Mouse (Mus musculus) cortical plate, adult 2 months (tissue): ENCODE data around the gene Trex1. TPM values are rescaled to one million over a fixed set of nuclear protein-coding genes. Genes with fewer than 3 reads are reported as not detected.

Experiments
- H3K27ac ChIP-seq: fragments of 200-500 bp; 2 replicates; pipeline ENCODE4 v1.5.1; 2012; ENCODE audit warnings: low read length, control low read depth, inconsistent platforms; ENCODE audit not compliant: insufficient read depth
- H3K4me1 ChIP-seq: fragments of 200-500 bp; 2 replicates; pipeline ENCODE4 v1.6.1; 2011; ENCODE audit warnings: low read length; ENCODE audit not compliant: control insufficient read depth, insufficient read depth
- H3K4me3 ChIP-seq: fragments of 200-500 bp; 2 replicates; pipeline ENCODE4 v1.5.1; 2011; ENCODE audit warnings: mild to moderate bottlenecking, low read length, control low read depth; ENCODE audit not compliant: insufficient read depth
- CTCF ChIP-seq: fragments of 200-500 bp; IDR thresholded peaks from 2 replicates; pipeline ENCODE4 v1.5.1; 2011; ENCODE audit warnings: mild to moderate bottlenecking, control low read depth, low read length; ENCODE audit not compliant: insufficient read depth; ENCODE audit errors: extremely low read depth
- POLR2A ChIP-seq: fragments of 200-500 bp; IDR thresholded peaks from 2 replicates; pipeline ENCODE4 v1.6.1; 2011; ENCODE audit warnings: mild to moderate bottlenecking, low read length, control low read depth; ENCODE audit not compliant: insufficient read depth; ENCODE audit errors: extremely low read depth
- polyA plus RNA-seq: library from polyadenylated mRNA; depleted of rRNA; stranded (reverse); fragments of >200 nt; gene quantifications from 2 replicates; pipeline ENCODE4 v1.2.3, GENCODE M21; 2012

Gene Trex1
- polyA plus RNA-seq, 1 experiment: 34.2 TPM

GRCm38 (mm10) chr9:109098366-109098765 is 38.8 kb upstream of the Trex1 start:
- peaks cover 2% of the 10 kb centered on the region for H3K4me1 ChIP-seq

GRCm38 (mm10) chr9:109097831-109098230 is 38.3 kb upstream of the Trex1 start:
- no peak for TF ChIP-seq POLR2A
- no peak for TF ChIP-seq CTCF
- Histone ChIP-seq H3K4me3 (0 out of 2 replicates have a peak overlapping the region, but pooled peaks have one; percentile 2), H3K27ac (peak overlapping the region; percentile 69), H3K4me1 (peaks cover 2% of the 10 kb centered on the region)

More at GRCm38 (mm10) chr9:109098366-109098765, 38.8 kb upstream of the Trex1 start:
- Histone ChIP-seq H3K27ac (peak overlapping the region; percentile 69), H3K4me3 (0 out of 2 replicates have a peak overlapping the region, but pooled peaks have one; percentile 2)
- no peak for TF ChIP-seq CTCF
- no peak for TF ChIP-seq POLR2A

- Histone ChIP-seq H3K4me3 (peak overlapping the region; percentile 43; the same call in 1 of the 2 replicates), H3K27ac (peak overlapping the region; percentile 95), H3K4me1 (peaks cover 2% of the 10 kb centered on the region)
- TF ChIP-seq CTCF: no peak
- no peak for TF ChIP-seq POLR2A
Observed at GRCm38 (mm10) chr9:109097291-109097690, 37.8 kb upstream of the Trex1 start.

GRCm38 (mm10) chr9:109096856-109097255 is 37.3 kb upstream of the Trex1 start:
- TF ChIP-seq CTCF (no peak), POLR2A (no peak)
- Histone ChIP-seq H3K4me3 (peak overlapping the region; percentile 43), H3K27ac (peak overlapping the region; percentile 95), H3K4me1 (peaks cover 2% of the 10 kb centered on the region)

GRCm38 (mm10) chr9:109096251-109096661 is 36.7 kb upstream of the Trex1 start:
- TF ChIP-seq CTCF: no peak
- TF ChIP-seq POLR2A: 0 out of 2 replicates have a peak, but pooled peaks have one; percentile 15
- Histone ChIP-seq H3K4me1 (peaks cover 2% of the 10 kb centered on the region), H3K4me3 (peak overlapping the region; percentile 43), H3K27ac (peak overlapping the region; percentile 95)

- peaks cover 2% of the 10 kb centered on the region for H3K4me1 ChIP-seq
- peak within 1 kb of the TSS; percentile 43 for H3K4me3 ChIP-seq
- TF ChIP-seq POLR2A (no peak), CTCF (no peak)
- H3K27ac ChIP-seq: peak within 1 kb of the TSS; percentile 83
Observed at GRCm38 (mm10) chr9:109095137-109095982, 35.8 kb upstream of the Trex1 start, which contains the start of gene Plxnb1. Gene Plxnb1, plus strand, starts transcription at chr9:109095389.

- TF ChIP-seq POLR2A (no peak), CTCF (no peak)
- Histone ChIP-seq H3K4me1 (peaks cover 2% of the 10 kb centered on the region), H3K4me3 (peak overlapping the region; percentile 43), H3K27ac (peak overlapping the region; percentile 58; the same call in 1 of the 2 replicates)
Observed at GRCm38 (mm10) chr9:109094553-109095136, 35.1 kb upstream of the Trex1 start.

GRCm38 (mm10) chr9:109093786-109094552 is 34.4 kb upstream of the Trex1 start:
- Histone ChIP-seq H3K27ac (no peak overlapping the region), H3K4me1 (peaks cover 2% of the 10 kb centered on the region), H3K4me3 (peak overlapping the region; percentile 43; the same call in 1 of the 2 replicates)
- TF ChIP-seq POLR2A: no peak
- TF ChIP-seq CTCF: no peak

- H3K4me1 ChIP-seq: no peaks in the 10 kb centered on the region; the same call in 1 of the 2 replicates
- TF ChIP-seq POLR2A (no peak), CTCF (no peak)
- H3K27ac ChIP-seq: no peak overlapping the region
Observed at GRCm38 (mm10) chr9:109092799-109093198, 33.3 kb upstream of the Trex1 start.

More at GRCm38 (mm10) chr9:109092799-109093198, 33.3 kb upstream of the Trex1 start:
- no peak overlapping the region for H3K4me3 ChIP-seq
